Mouse (Mus musculus) leukemia stem cell, adult 10-12 weeks (primary cell): Measurements from ENCODE around the gene Trarg1. TPM values are rescaled to one million over a fixed set of nuclear protein-coding genes. Genes with fewer than 3 reads are reported as not detected.

Experiments
- polyA plus RNA-seq: library from polyadenylated mRNA; stranded (reverse); fragments of >175 nt; gene quantifications from 2 replicates; pipeline ENCODE4 v1.2.3, GENCODE M21; 2012; ENCODE audit warnings: low replicate concordance

Gene Trarg1
- not detected in 2 replicates for polyA plus RNA-seq

GRCm38 (mm10) chr11:76679508-76679907 is at the start of gene Trarg1:
TSS of gene Trarg1 (plus strand) at chr11:76679808.

GRCm38 (mm10) chr11:76671871-76672475 is 7.6 kb upstream of the Trarg1 start, which contains the start of gene Bhlha9:
TSS of gene Bhlha9 (plus strand) at chr11:76672470.

Other genes with a start within 250 kb of the Trarg1 start
- gene Abr, start 57.5 kb upstream of the Trarg1 start, polyA plus RNA-seq: 5.9 and 13.1 TPM in 2 replicates
- not detected in 2 replicates for gene Bhlha9, start 7.3 kb upstream of the Trarg1 start, polyA plus RNA-seq
- gene Gosr1, start 83.8 kb downstream of the Trarg1 start, polyA plus RNA-seq: 0.38 and 2.7 TPM in 2 replicates
- gene Cpd, start 167.2 kb downstream of the Trarg1 start, polyA plus RNA-seq: 16.0 and 24.1 TPM in 2 replicates
- gene Tmigd1, start 222.4 kb downstream of the Trarg1 start, polyA plus RNA-seq: not detected in 2 replicates
- 5.4 and 14.8 TPM in 2 replicates for gene Blmh, start 245.0 kb downstream of the Trarg1 start, polyA plus RNA-seq